Mouse (Mus musculus): ENCODE data around the gene Lmf2. TPM values are rescaled to one million over a fixed set of nuclear protein-coding genes. Genes with fewer than 3 reads are reported as not detected.

Gene Lmf2
- polyA plus RNA-seq, 1 experiment from 2014 or later: 29.5 TPM

DNA sequence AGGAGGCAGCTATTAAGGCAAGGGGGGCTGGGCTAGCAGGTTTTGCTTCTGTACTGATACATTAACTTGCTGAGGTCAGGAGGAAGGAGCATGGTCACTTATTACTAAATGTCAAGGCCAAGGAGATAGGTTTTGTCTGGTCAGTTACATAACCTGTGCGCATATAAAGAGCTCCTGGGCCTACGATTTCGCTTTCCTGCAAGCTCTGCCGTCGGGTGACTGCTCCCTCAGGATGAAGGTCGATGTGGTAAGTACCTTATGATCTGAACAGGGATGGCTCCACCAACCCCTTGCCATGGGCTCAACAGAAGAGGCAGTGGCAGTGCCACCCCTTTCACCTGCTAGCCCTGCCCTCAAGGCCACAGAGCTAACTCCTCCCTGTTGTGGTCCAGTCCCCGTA is 21.2 kb downstream of the Lmf2 start, which contains the start of gene Miox:
Gene Miox, plus strand, starts transcription at position 128 of the 400 bp plus-strand sequence.
- H3K9ac ChIP-seq (replicated peaks; ENCODE audit: low read depth, low read length): no peak within 1 kb of the TSS
- ATAC-seq: no peak
- no peaks in the 10 kb centered on the region for H3K36me3 ChIP-seq (ENCODE audit: control insufficient read depth, insufficient read depth)
- H3K4me1 ChIP-seq (replicated peaks; ENCODE audit: control insufficient read depth, insufficient read depth, low read length): no peaks in the 10 kb centered on the region
- H3K4me3 ChIP-seq (replicated peaks; ENCODE audit: low read length): no peak within 1 kb of the TSS
- WGBS: 89% methylated on average over 7 of the region's 7 CpGs
- no peak within 1 kb of the TSS for H3K27ac ChIP-seq (ENCODE audit: low read length)
- H3K9me3 ChIP-seq (ENCODE audit: control insufficient read depth, low read length): no peaks in the 10 kb centered on the region
- H3K27me3 ChIP-seq (replicated peaks; ENCODE audit: control insufficient read depth, insufficient read depth, low read length): no peaks in the 10 kb centered on the region
- no peak within 1 kb of the TSS for H3K4me2 ChIP-seq (ENCODE audit: low read length)

DNA sequence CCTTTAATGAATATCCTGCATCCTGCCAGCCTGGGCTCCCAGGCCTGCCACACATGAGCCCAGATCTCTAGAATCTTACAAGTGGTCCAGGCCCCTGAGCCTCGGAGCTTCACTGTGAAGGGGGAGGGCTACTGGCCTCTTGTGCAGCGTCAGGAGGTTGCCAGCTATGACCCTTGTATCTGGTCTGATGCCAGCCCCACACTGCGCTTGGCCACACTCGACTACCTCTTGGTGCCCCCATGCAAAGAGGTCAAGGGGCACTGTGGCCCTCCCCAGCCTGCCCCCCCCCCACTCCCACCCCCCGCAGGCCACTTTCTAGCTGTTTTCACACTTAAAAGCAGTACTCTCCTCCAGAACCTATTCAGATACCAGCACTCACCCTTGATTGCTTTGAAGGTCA is 29.0 kb downstream of the Lmf2 start:
- Histone ChIP-seq H3K4me1 (replicated peaks; ENCODE audit: control insufficient read depth, insufficient read depth, low read length) (0 out of 2 replicates have a peak, but pooled peaks cover 2% of the 10 kb centered on the region), H3K27ac (ENCODE audit: low read length) (no peak overlapping the region), H3K27me3 (replicated peaks; ENCODE audit: control insufficient read depth, insufficient read depth, low read length) (0 out of 2 replicates have a peak, but pooled peaks cover 4% of the 10 kb centered on the region), H3K4me3 (replicated peaks; ENCODE audit: low read length) (no peak overlapping the region), H3K9me3 (ENCODE audit: control insufficient read depth, low read length) (no peaks in the 10 kb centered on the region), H3K36me3 (ENCODE audit: control insufficient read depth, insufficient read depth) (no peaks in the 10 kb centered on the region), H3K4me2 (ENCODE audit: low read length) (no peak overlapping the region), H3K9ac (replicated peaks; ENCODE audit: low read depth, low read length) (no peak overlapping the region)
- no peak for ATAC-seq
- WGBS: 73% methylated on average over 5 of the region's 5 CpGs

DNA sequence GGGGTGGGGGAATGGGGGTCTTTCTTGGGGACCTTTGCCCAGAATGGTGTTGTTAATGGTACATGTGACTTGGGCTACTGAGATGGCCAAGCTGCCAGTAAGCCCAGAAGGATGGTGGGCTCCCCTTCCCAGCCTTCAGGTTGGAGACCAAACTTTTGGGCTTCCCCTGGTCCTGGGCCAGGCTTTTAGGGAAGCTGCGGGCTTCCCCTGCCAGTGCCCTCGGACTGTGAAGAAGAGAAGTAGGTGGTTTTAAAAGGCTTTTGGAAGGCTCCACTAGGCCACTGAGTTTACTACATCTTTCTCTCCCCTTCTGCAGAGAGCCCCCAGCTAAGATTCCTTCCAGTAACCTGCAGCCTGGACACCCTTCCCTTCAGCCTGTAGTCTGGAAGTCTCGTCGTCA is 31.8 kb downstream of the Lmf2 start:
- Histone ChIP-seq H3K4me1 (replicated peaks; ENCODE audit: control insufficient read depth, insufficient read depth, low read length) (0 out of 2 replicates have a peak, but pooled peaks cover 2% of the 10 kb centered on the region), H3K9me3 (ENCODE audit: control insufficient read depth, low read length) (no peaks in the 10 kb centered on the region), H3K27ac (ENCODE audit: low read length) (no peak overlapping the region), H3K4me3 (replicated peaks; ENCODE audit: low read length) (no peak overlapping the region), H3K9ac (replicated peaks; ENCODE audit: low read depth, low read length) (no peak overlapping the region), H3K27me3 (replicated peaks; ENCODE audit: control insufficient read depth, insufficient read depth, low read length) (0 out of 2 replicates have a peak, but pooled peaks cover 4% of the 10 kb centered on the region), H3K36me3 (ENCODE audit: control insufficient read depth, insufficient read depth) (no peaks in the 10 kb centered on the region), H3K4me2 (ENCODE audit: low read length) (no peak overlapping the region)
- WGBS: 88% methylated on average over 4 of the region's 4 CpGs
- no peak for ATAC-seq

DNA sequence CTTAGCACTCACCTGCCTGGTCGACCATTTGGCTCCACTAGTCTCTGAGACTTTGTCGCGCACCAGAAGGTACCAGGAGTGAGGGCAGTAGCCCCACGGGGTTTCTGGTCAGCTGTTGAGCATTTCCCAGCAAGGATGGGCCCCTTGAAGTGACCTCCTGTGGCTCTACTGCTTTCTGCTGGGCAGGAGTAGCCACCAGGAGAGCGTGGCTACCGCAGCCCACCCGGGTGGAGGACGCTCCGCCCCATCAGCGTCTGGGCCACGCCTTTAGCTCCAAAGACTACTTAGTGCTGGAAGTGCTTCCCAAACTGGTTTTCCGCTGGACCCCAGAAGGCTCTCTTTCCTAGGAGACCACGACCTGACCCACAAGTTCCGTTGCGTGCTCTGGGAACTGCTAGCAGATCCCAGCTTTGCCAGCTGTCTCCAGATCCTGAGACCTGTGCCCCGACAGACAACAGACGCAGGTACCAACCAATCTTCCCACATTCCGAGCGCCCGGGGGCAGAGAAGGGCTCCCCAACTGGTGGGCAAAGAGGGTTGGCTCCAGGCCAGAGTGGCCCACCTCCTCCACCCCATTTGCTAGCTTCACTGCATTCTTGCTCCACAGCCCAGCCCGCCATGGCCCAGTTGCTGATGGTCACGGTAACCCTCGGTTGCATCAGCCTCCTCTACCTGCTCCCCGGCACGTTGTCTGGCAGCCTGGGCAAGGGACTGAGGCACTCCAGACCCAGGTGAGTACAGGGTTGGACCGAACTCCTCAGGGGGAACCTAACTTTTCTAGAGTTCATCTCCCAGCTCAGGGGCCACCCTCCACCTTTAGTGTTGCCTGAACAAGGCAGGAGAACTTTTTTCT is 32.6 kb downstream of the Lmf2 start, which contains the start of gene Adm2:
Gene Adm2, plus strand, starts transcription at position 51 of the 853 bp plus-strand sequence.
- Histone ChIP-seq H3K9me3 (ENCODE audit: control insufficient read depth, low read length) (no peaks in the 10 kb centered on the region), H3K4me3 (replicated peaks; ENCODE audit: low read length) (no peak within 1 kb of the TSS), H3K4me2 (ENCODE audit: low read length) (peak within 1 kb of the TSS; percentile 4; the same call in 1 of the 2 replicates), H3K4me1 (replicated peaks; ENCODE audit: control insufficient read depth, insufficient read depth, low read length) (0 out of 2 replicates have a peak, but pooled peaks cover 2% of the 10 kb centered on the region), H3K9ac (replicated peaks; ENCODE audit: low read depth, low read length) (no peak within 1 kb of the TSS), H3K27me3 (replicated peaks; ENCODE audit: control insufficient read depth, insufficient read depth, low read length) (0 out of 2 replicates have a peak, but pooled peaks cover 4% of the 10 kb centered on the region), H3K27ac (ENCODE audit: low read length) (no peak within 1 kb of the TSS), H3K36me3 (ENCODE audit: control insufficient read depth, insufficient read depth) (no peaks in the 10 kb centered on the region)
- WGBS: 10% methylated on average over 26 of the region's 26 CpGs
- ATAC-seq: no peak

DNA sequence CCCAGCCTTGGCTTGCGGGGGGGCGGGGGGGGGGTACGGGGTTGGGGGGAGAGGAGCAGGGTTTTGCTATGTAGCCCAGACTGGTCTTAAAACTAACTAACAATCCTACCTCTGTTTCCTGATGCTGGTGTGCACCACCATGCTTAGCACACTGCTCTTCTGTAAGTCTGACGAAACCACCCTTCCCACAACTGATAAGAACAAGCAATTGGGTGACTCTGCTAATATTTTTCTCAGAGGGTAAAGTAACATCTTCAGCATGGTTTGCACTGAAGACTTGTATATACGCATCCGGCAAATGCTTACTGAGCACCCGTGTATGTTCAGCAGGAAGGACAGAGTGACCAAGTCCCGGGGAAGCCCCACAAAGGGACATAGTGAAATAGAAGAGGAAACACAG is 34.2 kb downstream of the Lmf2 start:
- 79% methylated on average over 8 of the region's 8 CpGs for WGBS
- Histone ChIP-seq H3K9ac (replicated peaks; ENCODE audit: low read depth, low read length) (no peak overlapping the region), H3K9me3 (ENCODE audit: control insufficient read depth, low read length) (no peaks in the 10 kb centered on the region), H3K27ac (ENCODE audit: low read length) (no peak overlapping the region), H3K27me3 (replicated peaks; ENCODE audit: control insufficient read depth, insufficient read depth, low read length) (0 out of 2 replicates have a peak, but pooled peaks cover 4% of the 10 kb centered on the region), H3K4me1 (replicated peaks; ENCODE audit: control insufficient read depth, insufficient read depth, low read length) (0 out of 2 replicates have a peak, but pooled peaks cover 2% of the 10 kb centered on the region), H3K4me2 (ENCODE audit: low read length) (no peak overlapping the region), H3K36me3 (ENCODE audit: control insufficient read depth, insufficient read depth) (no peaks in the 10 kb centered on the region), H3K4me3 (replicated peaks; ENCODE audit: low read length) (no peak overlapping the region)
- ATAC-seq: no peak

DNA sequence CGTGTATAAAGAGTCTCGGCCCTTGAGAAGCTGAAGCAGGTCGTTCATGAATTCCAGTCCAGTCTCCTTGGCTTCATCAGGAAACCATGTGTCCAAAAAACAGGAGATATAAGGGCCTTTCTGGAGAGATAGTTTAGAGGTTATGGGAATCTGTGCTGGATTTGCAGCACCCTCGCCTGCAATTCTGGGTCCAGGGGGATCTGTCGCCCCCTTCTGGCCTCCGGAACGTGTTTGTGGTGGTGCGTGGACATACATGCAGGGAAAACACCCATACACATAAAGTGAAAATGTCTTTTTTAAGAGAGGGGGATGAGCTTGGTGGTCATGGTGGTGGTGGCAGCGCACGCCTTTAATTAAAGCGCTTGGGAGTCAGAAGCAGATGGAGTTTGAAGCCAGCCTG is 39.3 kb downstream of the Lmf2 start:
- WGBS: 64% methylated on average over 11 of the region's 11 CpGs
- no peaks in the 10 kb centered on the region for H3K27me3 ChIP-seq (replicated peaks; ENCODE audit: control insufficient read depth, insufficient read depth, low read length)
- H3K4me1 ChIP-seq (replicated peaks; ENCODE audit: control insufficient read depth, insufficient read depth, low read length): peaks cover 27% of the 10 kb centered on the region
- no peaks in the 10 kb centered on the region for H3K36me3 ChIP-seq (ENCODE audit: control insufficient read depth, insufficient read depth)
- no peak overlapping the region for H3K4me3 ChIP-seq (replicated peaks; ENCODE audit: low read length)
- no peak overlapping the region for H3K27ac ChIP-seq (ENCODE audit: low read length)
- H3K4me2 ChIP-seq (ENCODE audit: low read length): no peak overlapping the region
- H3K9me3 ChIP-seq (ENCODE audit: control insufficient read depth, low read length): no peaks in the 10 kb centered on the region
- no peak overlapping the region for H3K9ac ChIP-seq (replicated peaks; ENCODE audit: low read depth, low read length)
- ATAC-seq: no peak

DNA sequence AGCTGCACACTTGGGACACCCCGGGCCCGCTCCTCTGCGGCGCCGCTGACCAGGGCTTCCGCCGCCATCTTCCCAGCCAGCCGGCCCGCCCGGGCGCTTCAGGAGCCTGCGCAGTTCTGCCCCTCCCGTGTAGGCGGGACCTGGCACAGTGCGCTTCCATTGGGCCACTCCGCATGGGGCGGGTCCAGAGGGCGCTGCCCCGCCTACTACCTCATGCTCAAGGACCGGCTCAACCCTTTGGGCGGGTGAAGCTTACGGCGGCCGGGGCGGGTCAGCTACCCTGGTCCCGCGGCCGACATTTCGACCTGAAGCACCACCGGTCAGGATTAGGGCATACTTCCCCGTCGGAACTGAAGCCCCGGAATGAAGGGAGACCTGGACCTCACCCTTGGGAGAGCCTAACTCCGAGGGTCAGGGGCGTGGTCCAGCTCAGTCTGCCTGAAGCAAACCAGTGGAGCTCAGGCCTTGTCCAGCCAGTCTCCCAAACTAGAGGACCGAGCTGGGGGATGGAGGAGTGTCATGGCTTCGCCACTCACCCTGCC is 40.2 kb downstream of the Lmf2 start, which contains the start of gene Sbf1:
Gene Sbf1, minus strand, starts transcription at position 122 of the 542 bp plus-strand sequence.
- peak within 1 kb of the TSS; percentile 69 for H3K4me2 ChIP-seq (ENCODE audit: low read length)
- H3K27ac ChIP-seq (ENCODE audit: low read length): peak within 1 kb of the TSS; percentile 42; the same call in 1 of the 2 replicates
- peaks cover 36% of the 10 kb centered on the region for H3K4me1 ChIP-seq (replicated peaks; ENCODE audit: control insufficient read depth, insufficient read depth, low read length)
- no peaks in the 10 kb centered on the region for H3K27me3 ChIP-seq (replicated peaks; ENCODE audit: control insufficient read depth, insufficient read depth, low read length)
- H3K9me3 ChIP-seq (ENCODE audit: control insufficient read depth, low read length): no peaks in the 10 kb centered on the region
- WGBS: under 1% methylated on average over 37 of the region's 37 CpGs
- H3K36me3 ChIP-seq (ENCODE audit: control insufficient read depth, insufficient read depth): no peaks in the 10 kb centered on the region
- H3K4me3 ChIP-seq (replicated peaks; ENCODE audit: low read length): peak within 1 kb of the TSS; percentile 89
- peak within 1 kb of the TSS; percentile 91 for H3K9ac ChIP-seq (replicated peaks; ENCODE audit: low read depth, low read length)
- peak; percentile 100 for ATAC-seq

DNA sequence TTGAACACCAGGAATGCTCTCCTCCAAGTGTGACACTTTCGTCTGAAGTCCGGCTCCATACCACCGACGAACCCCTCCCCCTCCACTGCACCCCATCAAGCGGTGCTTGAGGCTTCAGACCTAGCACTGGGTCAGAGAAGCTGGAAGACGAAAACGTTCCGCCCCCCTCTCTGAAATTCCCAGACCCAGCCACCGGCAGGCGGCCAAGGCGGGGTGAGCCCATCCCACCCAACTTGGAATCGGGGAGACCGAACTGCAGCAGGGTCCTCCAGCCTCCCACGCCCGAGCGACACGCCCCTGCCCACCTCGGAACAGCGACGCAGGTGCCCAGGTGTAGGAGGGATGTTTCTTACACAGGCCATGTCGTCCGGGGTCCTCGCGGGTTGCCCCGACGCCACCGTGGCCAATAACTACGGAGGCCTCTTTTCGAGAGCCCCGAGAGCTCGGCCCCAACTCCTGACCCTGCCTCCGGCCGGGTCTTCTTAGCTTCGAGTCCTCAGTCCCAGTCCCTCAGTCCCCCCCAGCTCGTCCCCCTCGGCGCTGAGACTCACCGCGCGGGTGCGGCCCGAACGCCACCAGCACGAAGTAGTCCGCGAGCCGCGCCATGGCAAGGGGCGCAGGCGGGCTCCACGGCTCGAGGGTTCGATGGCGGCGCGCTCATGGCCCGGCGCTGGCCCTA is 40.8 kb downstream of the Lmf2 start:
- peak; percentile 55 for ATAC-seq
- WGBS: under 1% methylated on average over 57 of the region's 58 CpGs

DNA sequence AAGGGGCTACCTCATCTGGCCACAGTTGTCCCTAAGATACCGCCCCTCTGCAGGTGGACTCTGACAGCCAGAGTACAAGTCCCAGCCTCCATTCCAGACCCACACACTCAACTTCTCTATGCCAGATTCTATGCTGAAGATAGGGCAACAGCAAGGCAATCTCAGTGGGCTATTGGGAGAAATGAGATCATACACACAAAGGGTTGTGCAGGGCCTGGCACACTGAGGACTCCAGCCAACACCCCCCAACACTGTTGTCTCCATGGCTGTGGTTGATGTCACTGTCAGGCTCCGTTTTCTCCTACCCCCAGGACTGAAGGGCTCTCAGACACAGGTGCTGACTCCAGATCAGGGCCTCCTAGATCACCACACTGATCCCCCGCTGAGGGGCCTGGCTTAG is 41.4 kb downstream of the Lmf2 start:
- no peaks in the 10 kb centered on the region for H3K36me3 ChIP-seq (ENCODE audit: control insufficient read depth, insufficient read depth)
- H3K27ac ChIP-seq (ENCODE audit: low read length): no peak overlapping the region
- H3K4me3 ChIP-seq (replicated peaks; ENCODE audit: low read length): peak overlapping the region; percentile 89
- WGBS: 25% methylated on average over 3 of the region's 3 CpGs
- H3K27me3 ChIP-seq (replicated peaks; ENCODE audit: control insufficient read depth, insufficient read depth, low read length): no peaks in the 10 kb centered on the region
- peaks cover 41% of the 10 kb centered on the region for H3K4me1 ChIP-seq (replicated peaks; ENCODE audit: control insufficient read depth, insufficient read depth, low read length)
- peak overlapping the region; percentile 91 for H3K9ac ChIP-seq (replicated peaks; ENCODE audit: low read depth, low read length)
- no peak for ATAC-seq
- no peaks in the 10 kb centered on the region for H3K9me3 ChIP-seq (ENCODE audit: control insufficient read depth, low read length)
- peak overlapping the region; percentile 69 for H3K4me2 ChIP-seq (ENCODE audit: low read length)

More for the DNA sequence above, 40.8 kb downstream of the Lmf2 start:
- Histone ChIP-seq H3K9me3 (ENCODE audit: control insufficient read depth, low read length) (no peaks in the 10 kb centered on the region), H3K27ac (ENCODE audit: low read length) (peak overlapping the region; percentile 42; the same call in 1 of the 2 replicates), H3K27me3 (replicated peaks; ENCODE audit: control insufficient read depth, insufficient read depth, low read length) (no peaks in the 10 kb centered on the region), H3K36me3 (ENCODE audit: control insufficient read depth, insufficient read depth) (no peaks in the 10 kb centered on the region), H3K9ac (replicated peaks; ENCODE audit: low read depth, low read length) (peak overlapping the region; percentile 91), H3K4me2 (ENCODE audit: low read length) (peak overlapping the region; percentile 69), H3K4me3 (replicated peaks; ENCODE audit: low read length) (peak overlapping the region; percentile 89), H3K4me1 (replicated peaks; ENCODE audit: control insufficient read depth, insufficient read depth, low read length) (peaks cover 41% of the 10 kb centered on the region)
